Mouse (Mus musculus) c-Kit-positive CD71-positive TER-119-positive erythroid progenitor cells, embryonic 14.5 days (primary cell): ENCODE results near the gene Lysmd2.
"Not testable (repeated sequence)": the region's sequence is repeated elsewhere in the genome, so short reads cannot be mapped to it uniquely, and the experiment has no call there.

Experiments
- DNase-seq: peaks from one replicate; pipeline ENCODE4 v3.0.0-alpha.2; 2013; ENCODE audit warnings: low spot score

Gene Lysmd2

DNA sequence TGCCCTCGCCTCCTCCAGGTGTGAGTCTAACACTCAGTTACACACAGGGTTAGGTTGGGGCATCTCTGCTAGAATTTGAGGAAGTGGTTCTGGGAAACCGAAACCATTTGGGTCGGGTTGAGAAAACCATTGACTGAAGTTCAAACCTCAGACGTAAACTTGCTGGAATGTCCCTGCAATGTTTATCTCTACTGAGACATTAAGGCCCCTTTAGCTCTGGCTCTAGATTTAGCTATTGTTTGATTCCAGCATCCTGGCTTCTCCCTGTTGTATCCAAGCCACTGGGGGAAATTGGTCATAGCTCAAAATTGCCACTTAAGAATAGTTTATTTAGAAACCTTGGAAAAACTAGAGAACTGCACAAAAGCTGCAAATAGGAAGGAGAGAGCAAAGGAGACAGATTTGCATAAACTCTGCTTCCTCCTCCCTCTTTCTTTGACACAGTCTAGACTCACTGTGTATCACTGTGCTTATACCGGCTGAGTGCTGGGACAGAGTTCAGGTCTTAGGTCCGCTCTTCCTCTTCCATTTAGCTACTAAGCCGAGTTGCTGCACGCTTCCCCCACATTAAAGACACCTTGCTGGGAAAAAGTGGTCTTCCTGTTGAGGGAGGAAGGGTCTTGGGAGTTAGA is 5.4 kb downstream of the Lysmd2 start:
- DNase-seq: no peak

DNA sequence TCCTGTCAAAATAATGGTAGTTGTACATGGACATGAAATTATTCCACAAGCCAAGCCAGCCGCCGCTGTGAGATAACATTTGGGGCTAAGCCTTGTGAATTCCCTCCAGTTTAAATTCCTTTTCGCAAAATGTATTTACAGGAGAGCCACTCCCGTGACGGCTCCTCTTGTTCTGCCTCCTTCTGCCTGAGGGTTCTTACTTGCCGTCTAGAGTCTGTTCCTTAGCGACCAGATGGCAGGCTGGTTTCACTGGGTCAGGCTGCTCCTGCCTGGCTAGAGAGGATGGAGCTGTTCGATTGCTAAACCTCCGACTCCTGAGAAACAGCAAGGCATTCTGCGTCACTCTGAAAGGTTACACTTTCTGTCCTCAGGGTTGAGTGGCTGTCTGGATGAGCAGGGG is 6.6 kb downstream of the Lysmd2 start:
- no peak for DNase-seq

DNA sequence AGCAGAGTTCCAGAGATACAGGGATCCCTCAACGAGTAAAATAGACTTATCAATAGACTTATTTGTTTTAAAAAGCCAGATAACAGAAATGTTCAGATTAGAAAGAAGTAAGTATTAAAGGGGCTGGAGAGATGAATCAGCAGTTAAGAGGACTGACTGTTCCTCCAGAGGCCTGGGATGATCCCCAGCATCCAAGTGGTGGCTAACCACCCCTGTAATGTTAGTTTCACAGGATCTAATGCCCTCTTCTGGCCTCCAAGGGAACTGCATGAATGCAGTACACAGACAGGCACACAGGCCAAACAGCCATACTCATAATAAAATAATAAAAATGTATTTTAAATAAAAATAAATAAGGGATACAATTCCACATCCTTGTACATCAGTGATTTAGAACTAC is 7.4 kb downstream of the Lysmd2 start:
- DNase-seq: no peak

DNA sequence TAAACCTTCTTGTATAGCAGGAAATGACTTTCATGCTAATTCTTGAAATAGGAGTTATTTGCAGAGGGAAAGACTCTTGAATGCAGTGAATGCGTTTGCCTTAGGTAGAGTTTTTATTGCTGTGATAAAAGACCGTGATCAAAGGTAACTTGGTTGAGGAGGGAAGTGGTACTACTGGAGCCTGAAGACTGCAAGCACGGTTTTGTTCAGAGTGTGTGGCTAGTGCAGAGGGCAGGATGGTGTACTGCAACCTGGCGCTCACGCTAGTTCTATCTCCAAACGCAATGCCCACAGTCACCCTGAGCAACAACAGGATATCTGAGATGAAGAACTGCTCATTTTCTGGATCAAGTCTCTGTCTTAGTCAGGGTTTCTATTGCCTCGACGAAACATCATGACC is 8.1 kb downstream of the Lysmd2 start:
- DNase-seq: no peak

DNA sequence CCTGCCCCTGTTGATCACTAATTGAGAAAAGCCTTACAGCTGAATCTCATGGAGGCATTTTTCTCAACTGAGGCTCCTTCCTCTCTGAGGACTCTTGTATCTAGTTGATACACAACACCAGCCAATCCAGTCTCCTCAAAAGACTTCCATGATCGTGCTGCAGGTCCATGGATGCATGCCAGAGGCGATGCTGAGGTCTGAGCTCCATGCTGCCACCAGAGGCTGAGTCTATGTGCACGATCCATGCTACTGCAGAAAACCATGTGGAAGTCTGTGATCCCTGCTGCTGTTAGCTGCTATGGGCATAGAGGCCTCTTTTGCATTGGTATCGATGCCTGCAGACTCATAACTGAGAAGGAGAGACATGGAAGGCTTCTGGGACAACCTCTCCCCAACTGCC is 8.7 kb downstream of the Lysmd2 start:
- DNase-seq: no peak

DNA sequence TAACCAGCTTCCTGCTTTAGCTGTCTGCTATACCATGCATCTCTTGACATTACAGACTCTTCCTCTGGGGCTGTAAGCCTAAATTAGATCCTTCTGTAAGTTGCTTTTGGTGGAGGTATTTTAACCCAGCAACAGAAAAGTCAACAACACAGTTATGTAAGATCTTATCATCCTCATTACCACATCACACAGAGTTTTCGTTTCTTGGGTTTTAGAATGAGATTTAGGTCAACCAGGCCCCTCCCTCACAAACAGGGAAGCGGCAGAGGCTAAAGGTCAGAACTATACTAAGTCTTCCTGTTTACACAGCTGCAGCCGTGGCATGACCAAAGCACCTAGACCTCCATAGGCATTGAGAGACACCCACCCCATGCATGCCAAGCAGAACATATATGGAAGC is 19.9 kb downstream of the Lysmd2 start:
- DNase-seq: no peak

DNA sequence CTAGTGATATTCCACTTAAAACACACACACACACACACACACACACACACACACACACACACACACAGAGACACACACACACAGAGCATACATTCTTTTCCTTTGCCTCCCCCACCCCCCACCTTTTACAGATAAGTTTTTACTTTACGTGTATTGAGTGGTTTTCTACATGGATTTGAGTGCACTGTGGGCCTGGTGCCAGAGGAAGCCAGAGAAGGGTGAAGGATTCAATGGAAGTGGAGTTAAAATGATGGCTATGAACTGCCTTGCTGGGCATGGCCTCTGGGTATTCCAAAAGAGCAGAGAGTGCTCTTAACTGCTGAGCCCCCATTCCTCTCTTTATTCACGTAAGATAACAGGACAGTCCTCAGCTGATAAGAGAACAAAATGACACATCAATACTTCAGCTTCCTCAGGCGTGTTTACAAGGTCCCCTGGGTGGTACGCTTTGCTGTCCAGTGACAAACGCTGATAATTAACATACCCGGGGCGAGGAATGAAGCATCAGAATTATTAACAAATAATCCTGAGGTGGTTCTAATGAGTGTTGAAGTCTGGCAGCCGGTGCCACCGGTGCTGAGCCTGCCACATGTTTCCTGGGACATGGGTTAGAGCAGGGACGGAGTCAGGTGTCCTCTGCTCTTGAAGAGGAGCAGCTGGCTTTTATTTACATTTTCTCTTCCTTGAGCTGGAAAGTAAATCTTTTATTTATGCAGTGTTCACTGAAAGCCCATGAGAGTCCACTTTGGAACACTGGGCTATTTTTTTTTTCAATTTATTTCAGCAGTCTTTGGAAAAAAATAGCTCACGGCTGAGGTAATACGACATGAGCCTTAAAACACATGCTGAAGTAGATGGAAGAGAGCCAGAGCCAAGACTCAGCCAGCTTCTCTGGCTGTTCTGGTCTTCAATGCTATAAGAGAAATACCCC is 28.7 kb downstream of the Lysmd2 start:
- no peak for DNase-seq

DNA sequence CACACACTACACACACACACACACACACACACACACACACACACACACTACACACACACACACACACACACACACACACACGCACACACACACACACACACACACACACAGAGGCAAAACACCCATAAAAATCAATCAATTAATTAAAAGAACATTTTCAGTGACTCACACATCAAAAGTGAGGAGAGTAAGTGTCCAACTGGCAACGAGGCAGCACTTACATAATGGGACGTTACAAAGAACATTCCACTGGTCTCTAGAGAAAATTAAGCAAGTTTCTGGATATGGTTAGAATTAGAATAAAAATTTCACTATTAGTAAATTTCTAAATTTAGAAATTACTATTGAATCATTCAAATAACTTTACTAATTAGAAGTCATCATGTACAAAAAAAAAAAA is 30.9 kb downstream of the Lysmd2 start:
- DNase-seq: not testable (repeated sequence)

DNA sequence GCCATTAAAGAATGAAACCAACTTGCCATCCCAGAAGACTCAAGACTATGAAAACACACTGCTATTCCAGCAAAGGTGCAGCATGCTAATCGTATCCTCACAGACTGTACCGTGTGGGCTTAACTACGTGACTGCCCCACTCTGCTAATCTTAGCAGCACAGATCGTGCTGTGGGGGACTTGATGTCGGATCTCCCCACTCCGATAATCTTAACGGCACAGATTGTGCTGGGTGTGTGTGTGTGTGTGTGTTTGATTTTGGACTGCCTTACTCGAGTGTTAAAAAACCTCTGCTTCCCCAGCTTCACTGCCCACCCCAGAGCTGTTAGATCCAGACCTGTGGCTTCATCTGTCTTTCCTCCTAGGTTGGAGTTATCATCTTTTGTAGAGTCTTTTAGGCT is 35.4 kb downstream of the Lysmd2 start:
- DNase-seq: no peak

DNA sequence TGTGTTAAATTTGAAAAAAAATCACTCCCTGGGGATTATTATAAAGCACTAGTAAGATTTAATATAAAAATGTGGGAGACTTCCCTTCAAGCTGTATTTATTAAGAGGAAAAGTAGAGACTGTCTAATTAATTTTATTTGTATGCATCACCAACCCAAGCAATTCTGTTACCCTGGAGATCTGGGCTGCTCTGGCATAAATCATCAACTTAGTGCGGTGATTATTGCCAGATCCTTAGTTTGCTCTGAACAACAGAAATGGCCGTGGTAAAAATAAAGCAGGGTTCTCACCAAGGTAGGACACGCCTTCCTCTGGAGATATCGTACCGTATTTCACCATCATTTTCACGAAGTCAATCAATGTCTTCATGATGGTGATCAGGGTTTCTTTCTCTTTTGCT is 39.8 kb downstream of the Lysmd2 start:
- no peak for DNase-seq

DNA sequence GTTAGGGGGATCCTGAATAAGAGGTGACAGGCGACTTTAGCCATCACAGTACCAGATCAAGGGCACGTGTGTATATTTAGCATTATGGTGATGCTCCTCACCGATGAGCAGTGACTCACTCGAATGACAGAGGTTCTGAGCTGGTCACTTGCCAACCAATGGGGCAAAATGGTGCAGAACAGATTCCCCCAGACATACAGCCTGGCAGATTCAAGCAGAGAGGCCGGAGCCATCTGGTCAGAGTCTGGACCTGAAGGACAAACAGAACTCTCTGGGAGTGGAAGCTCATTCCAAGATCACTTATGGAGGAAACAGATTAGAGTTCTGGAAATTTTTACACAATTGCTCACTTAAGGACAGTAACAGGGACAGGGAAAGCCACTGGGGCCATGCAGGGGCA is 41.1 kb downstream of the Lysmd2 start:
- no peak for DNase-seq

DNA sequence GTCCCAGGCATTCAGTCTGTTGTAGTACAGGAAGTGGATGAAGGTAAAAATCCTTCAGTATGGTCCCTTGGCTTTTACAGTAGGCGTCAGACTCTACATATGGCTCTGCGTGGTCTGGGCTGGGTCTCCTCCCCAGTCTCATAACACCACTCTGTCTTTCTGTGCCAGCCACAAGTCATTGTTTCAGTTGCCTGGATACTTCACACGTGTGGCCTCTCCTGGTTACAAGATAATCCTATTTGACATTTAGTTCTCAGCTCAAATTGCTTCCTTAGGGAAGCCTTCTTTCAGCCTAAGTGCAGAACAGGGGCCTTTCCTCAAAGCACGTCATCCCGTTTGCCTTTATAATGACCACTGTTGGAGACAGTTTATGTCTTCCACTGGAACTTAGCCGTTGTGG is 47.2 kb downstream of the Lysmd2 start:
- no peak for DNase-seq

DNA sequence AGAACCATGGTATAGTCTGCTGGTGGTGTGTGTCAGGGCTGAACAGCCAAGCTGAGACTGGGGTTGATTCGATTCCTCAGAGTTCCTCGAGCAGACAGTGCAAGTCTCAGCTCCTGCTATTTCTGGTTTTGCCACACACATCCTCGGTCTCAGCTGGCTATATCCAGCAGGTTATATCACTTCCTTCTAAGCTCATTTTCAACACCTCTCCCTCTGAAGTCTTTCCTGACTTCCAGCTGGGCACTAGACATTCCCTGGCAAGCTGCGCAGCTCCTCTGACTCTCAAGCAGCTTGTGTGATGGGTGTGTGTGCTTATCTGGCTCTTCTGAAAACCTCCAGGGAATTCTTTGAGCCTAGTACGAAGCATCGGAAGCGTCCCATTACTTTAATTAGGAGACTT is 50.7 kb downstream of the Lysmd2 start:
- DNase-seq: no peak

DNA sequence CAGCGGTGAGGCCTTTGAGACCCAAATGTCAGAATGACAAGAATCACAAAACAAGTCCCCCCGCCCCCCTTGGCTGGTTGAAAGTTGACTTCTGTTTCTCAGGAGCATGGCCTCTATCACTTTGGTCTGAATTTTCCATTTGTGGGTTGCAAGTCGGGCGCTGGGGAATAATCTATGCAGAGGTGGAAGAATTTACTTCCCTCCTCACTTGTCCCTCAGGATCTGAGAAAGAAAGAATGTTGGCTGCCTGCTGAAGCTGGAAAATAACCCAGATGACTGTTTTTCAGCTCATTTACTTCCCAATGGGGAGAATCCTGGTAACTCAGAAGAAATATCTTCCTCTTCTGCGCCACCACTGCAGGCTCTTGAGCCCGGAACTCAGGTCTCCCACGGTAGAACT is 52.8 kb downstream of the Lysmd2 start:
- DNase-seq: no peak

DNA sequence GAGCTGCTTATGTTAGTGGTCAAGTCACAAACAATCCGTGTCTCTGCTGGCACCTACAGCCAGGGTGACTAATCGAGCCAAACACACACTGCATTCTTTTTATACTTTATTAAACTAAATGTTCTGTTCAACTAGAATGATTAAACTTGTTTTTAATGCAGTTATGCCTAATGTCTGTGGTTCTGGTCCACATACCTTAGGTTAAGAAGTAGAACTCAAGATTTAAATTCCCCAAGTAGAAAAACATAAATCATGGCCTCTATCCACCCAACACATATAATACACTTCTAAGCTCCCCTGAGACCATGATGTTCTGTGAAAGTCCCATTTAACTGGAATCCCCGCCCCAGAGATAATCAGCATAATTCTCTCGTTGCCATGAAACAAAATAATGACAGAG is 54.1 kb downstream of the Lysmd2 start:
- DNase-seq: no peak

DNA sequence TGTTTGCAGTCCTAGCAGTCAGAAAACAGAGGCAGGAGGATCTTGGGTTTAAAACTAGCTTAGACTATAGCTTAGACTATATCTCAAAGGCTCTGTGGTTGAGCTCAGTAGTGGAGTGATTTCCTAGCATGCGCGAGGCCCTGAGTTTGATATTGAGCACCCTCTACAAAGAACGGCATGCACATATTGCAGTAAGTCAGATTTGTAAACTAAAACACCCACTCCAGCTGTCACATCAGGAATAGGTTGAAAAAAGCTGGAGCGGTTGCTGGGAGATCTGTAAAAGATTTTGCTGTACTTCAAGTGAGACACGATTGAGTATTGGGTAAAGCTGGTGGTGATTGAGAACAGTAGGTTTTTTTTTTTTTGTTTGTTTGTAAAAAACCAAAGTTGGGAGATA is 55.1 kb downstream of the Lysmd2 start:
- DNase-seq: no peak

DNA sequence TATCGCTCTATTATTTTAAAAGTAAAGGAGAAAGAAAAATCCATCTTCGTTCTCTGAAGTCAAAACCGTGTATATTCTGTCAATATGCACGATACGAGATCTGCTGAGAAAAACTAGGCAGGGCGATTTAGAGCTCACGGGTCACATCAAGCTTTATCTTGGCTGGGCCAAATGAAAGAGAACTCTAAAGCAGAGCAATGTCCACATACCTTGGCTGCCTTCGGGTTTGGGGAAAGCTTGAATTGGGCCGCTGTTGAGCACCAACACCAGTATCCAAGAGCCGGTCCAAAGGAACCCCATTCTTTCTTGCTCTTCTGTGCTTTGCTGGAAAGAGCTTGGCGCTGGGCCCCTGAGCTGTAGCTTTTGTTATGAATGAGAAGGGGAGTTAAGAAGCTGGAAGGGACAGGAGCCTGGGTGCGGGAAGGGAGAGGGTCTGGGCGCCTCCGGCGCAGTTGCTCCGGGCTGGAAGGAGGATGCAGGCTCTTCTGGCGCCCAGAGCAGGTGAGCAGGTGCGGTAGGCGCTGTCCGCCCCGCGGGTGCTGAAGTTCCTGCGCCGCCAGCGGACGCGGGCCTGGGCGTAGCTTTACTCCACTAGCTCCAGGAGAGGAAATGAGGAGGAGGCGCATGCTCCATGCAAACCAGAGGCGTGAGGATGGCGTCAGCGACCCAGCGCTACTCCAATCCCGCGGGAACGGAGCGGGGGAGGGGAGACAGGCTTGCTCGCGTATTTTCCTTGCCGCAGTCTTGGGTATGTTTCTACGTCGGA is 58.1 kb downstream of the Lysmd2 start, which contains the start of gene Scg3:
Gene Scg3 (minus strand): TSS at position 631 of the 766 bp plus-strand sequence.
- no peak for DNase-seq

DNA sequence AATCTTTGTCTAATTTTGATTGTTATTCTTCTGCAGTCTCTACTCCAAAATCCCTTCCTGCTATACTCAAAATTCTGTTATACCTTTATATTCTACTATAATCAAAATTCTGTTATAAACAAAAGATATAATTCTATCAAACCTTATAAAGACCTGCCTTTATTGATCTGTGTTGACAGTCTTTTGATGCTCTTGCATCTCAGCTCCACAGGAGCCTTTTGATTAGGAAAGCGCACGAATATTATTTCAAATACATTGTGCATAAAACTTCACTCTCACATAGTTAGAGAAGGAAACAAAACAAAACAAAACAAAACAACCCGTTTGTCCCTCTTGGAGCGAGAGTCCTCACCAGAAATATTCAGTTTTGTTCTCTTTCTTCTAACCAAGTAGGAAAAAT is 58.8 kb downstream of the Lysmd2 start:
- no peak for DNase-seq

DNA sequence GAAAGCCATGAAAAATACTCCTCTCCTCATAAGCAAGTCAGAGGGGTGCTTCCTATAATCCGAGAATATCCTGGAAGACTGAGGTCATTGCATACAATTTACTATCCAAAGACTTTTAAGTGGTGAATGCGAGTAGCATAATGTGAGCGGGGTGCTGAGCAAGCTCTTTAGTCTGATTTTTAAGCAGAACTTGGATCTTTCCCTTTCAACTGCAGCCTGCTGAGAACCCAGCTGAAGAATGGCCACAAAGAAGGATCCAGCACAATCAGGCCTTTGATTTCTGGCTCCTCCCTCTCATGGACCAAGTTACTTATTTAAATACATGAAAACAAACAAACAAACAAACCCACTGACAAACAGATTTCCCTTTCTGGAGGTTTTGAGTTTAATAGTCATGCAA is 59.2 kb downstream of the Lysmd2 start:
- DNase-seq: no peak
